Mouse (Mus musculus) testis, adult 2 months (tissue): Measurements from ENCODE around the gene Tssk6. TPM values are rescaled to one million over a fixed set of nuclear protein-coding genes. Genes with fewer than 3 reads are reported as not detected.

Experiments
- H3K27ac ChIP-seq: fragments of 200-500 bp; 2 replicates; pipeline ENCODE4 v1.5.1; 2012; ENCODE audit warnings: low read depth, low read length; ENCODE audit not compliant: control insufficient read depth, insufficient read depth
- H3K27me3 ChIP-seq: fragments of 200-500 bp; 2 replicates; pipeline ENCODE4 v1.6.1; 2012; ENCODE audit warnings: mild to moderate bottlenecking, low read length, moderate library complexity; ENCODE audit not compliant: control insufficient read depth, insufficient read depth
- H3K36me3 ChIP-seq: fragments of 200-500 bp; 2 replicates; pipeline ENCODE4 v1.6.1; 2012; ENCODE audit warnings: mild to moderate bottlenecking, low read length; ENCODE audit not compliant: control insufficient read depth, insufficient read depth
- H3K4me1 ChIP-seq: fragments of 200-500 bp; 2 replicates; pipeline ENCODE4 v1.6.1; 2012; ENCODE audit warnings: low read length; ENCODE audit not compliant: control insufficient read depth, insufficient read depth
- H3K4me3 ChIP-seq: fragments of 200-500 bp; 2 replicates; pipeline ENCODE4 v1.5.1; 2012; ENCODE audit warnings: low read depth, mild to moderate bottlenecking, low read length, moderate library complexity, mixed read lengths; ENCODE audit not compliant: control insufficient read depth
- CTCF ChIP-seq: fragments of 200-500 bp; IDR thresholded peaks from 2 replicates; pipeline ENCODE4 v1.5.1; 2012; ENCODE audit warnings: low read depth, mild to moderate bottlenecking, inconsistent platforms, low read length, moderate library complexity; ENCODE audit not compliant: control insufficient read depth, insufficient read depth, insufficient replicate concordance
- POLR2A ChIP-seq: fragments of 200-500 bp; IDR thresholded peaks from 2 replicates; pipeline ENCODE4 v1.6.1; 2012; ENCODE audit warnings: low read depth, mild to moderate bottlenecking, inconsistent platforms, low read length, moderate library complexity; ENCODE audit not compliant: control insufficient read depth
- polyA plus RNA-seq: library from polyadenylated mRNA; depleted of rRNA; stranded (reverse); fragments of >200 nt; gene quantifications from 2 replicates; pipeline ENCODE4 v1.2.3, GENCODE M21; 2012

The Tssk6 gene
- polyA plus RNA-seq, 1 experiment, result 844 TPM

DNA sequence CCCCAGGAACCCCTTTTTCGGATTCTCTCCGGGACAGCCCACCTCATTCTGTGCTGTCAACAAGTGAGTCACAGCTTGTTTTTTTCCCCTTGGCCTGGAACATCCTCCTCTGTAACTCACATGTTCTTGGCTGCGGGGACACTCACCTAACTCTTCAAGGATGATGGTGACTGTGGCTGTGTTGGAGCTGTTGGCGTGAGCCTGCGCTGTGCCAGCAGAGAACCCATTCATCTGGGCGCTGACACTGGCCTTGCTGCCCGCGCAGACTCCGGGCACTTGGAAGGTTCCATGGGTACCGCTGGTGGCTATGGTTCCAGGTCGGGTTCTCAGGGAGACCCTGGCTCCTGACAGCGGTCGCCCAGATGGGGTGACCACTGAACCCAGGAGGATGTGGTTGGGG, 17.8 kb upstream of the Tssk6 start:
- H3K36me3 ChIP-seq, result no peaks in the 10 kb centered on the region
- peaks cover 59% of the 10 kb centered on the region for H3K4me1 ChIP-seq
- no peak overlapping the region for H3K27ac ChIP-seq
- H3K4me3 ChIP-seq, result no peak overlapping the region
- H3K27me3 ChIP-seq, result no peaks in the 10 kb centered on the region; the same call in 1 of the 2 replicates
- TF ChIP-seq POLR2A (no peak), CTCF (no peak)

DNA sequence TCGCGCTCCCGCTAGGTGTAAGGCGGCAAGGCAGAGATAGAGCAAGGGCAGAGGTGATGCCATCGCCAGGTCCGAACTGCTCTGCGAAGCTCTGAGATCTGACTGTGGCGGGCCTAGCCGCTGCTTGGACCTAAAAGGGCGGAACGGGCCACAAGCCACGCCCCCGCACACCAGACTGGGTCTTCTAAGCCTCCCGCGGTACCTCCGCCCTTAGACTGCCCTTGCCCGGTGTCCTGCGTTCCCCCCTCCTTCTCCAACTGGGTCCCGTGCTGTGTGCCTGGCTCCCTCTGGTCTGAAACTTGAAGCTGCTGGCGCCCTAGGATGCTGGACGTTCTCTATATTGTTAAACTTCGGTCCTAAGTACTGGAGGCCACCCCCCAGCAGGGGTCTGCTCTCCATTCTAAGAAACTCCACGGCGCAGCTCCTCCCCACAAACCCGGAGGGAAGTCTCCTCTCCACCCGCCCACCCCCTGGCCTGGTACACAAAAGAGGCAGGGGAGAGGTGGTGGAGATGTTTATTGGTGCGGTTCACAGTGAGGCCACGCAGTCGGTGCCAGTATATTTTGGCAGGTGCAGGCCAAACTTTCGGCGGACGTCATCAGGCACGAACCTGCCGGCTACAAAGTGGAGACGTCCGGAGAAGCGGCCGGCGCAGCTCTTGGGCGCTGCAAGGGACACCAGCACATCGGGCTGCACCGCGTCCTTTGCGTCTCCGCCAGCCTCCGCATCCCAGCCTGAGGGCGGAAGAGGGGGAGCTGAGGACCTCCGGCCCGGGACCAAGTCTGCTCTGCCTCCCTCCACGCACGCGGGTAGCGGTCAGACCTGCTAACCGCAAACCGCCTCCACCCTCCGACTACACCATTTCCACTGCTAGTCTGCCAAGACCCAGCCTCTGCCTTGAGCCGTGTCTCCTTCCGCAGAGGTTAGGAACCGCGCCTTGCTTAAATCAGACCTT, 14.4 kb upstream of the Tssk6 start, which contains the start of gene Cilp2:
TSS of gene Cilp2 (minus strand) at position 399 of the 955 bp plus-strand sequence.
- no peaks in the 10 kb centered on the region for H3K36me3 ChIP-seq
- H3K27me3 ChIP-seq, result no peaks in the 10 kb centered on the region; the same call in 1 of the 2 replicates
- TF ChIP-seq CTCF, result no peak
- TF ChIP-seq POLR2A, result no peak
- H3K4me1 ChIP-seq, result peaks cover 42% of the 10 kb centered on the region
- H3K4me3 ChIP-seq, result peak within 1 kb of the TSS; percentile 41
- H3K27ac ChIP-seq, result no peak within 1 kb of the TSS

DNA sequence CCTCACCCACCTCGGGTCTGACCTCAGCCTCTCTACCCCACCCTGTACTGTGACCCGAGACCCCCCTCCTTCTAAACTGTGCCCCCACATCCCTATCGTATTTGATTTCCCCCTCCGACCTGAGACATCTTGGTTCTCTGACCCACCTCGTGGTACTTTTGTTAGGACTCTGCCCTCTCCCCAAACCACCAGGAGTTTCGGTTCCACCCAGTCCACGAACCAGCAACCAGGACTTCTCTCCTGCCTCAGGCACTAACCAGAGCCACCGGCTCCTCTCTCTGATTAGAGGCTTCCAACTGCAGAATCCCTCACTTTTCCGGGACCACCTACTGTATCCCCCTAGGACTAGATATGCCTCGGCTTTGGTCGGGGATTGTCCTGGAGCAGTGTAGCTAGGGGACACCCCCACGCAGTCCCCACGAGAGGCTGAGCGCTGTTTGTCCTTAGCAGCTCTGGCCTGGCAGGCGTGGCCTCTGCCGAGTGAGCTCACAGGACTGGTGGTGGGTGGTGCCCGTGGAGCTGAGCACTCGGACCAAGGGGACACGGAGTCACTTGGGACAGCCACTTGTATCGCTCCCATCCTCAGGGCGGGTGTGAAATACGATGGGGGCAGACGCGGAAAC, 13.6 kb upstream of the Tssk6 start:
- peaks cover 34% of the 10 kb centered on the region for H3K4me1 ChIP-seq
- no peaks in the 10 kb centered on the region for H3K36me3 ChIP-seq
- H3K27ac ChIP-seq, result no peak overlapping the region
- H3K4me3 ChIP-seq, result peak overlapping the region; percentile 41
- no peaks in the 10 kb centered on the region; the same call in 1 of the 2 replicates for H3K27me3 ChIP-seq
- TF ChIP-seq POLR2A, result no peak
- TF ChIP-seq CTCF, result no peak

DNA sequence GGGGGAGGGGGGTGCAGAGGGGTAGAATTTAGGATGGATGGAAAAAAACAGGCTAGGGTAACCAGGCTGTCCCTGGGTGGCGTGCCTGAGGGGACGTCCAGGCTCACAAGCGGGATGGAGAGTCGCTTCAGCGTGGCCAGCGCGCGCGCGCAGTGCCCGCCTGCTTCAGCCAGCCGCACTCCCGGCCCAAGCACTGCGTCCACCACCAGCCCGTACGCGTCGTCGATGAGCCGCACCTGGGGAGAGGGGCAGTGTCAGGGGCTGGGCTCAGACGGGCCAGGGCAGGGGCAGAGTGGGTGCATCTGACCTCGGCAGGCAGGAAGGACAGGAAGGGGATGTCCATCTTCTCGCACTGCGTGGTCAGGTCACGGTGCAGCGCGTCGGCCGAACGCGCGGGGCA, 13.1 kb upstream of the Tssk6 start:
- no peaks in the 10 kb centered on the region for H3K36me3 ChIP-seq
- no peak for TF ChIP-seq CTCF
- no peak for TF ChIP-seq POLR2A
- H3K4me3 ChIP-seq, result peak overlapping the region; percentile 5; the same call in 1 of the 2 replicates
- H3K27ac ChIP-seq, result no peak overlapping the region
- H3K27me3 ChIP-seq, result no peaks in the 10 kb centered on the region; the same call in 1 of the 2 replicates
- peaks cover 34% of the 10 kb centered on the region for H3K4me1 ChIP-seq

DNA sequence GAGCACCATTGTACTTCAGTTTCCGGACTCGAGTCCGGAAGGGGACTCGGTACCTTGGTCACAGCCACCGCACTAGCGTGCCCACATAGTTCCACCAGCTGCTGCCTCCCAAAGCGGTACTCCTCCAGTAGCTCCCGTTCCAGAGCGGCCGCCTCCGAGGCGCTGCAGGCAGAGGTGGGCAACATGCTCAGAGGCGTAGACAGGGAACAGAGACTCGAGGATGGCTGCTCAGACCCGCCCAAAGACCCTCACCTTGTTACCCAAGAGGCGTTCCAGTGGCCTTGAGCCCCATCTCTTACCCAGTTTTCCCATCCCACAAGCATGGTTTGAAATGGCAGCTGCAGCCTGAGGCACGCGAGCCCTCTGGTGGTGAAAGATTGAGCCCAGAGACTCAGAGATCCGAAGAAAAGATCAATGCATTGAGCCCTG, 11.2 kb upstream of the Tssk6 start:
- Histone ChIP-seq H3K36me3 (no peaks in the 10 kb centered on the region), H3K27ac (no peak overlapping the region), H3K4me1 (peaks cover 31% of the 10 kb centered on the region), H3K27me3 (no peaks in the 10 kb centered on the region; the same call in 1 of the 2 replicates), H3K4me3 (no peak overlapping the region)
- no peak for TF ChIP-seq POLR2A
- TF ChIP-seq CTCF, result peak; percentile 36; the same call in 1 of the 2 replicates

DNA sequence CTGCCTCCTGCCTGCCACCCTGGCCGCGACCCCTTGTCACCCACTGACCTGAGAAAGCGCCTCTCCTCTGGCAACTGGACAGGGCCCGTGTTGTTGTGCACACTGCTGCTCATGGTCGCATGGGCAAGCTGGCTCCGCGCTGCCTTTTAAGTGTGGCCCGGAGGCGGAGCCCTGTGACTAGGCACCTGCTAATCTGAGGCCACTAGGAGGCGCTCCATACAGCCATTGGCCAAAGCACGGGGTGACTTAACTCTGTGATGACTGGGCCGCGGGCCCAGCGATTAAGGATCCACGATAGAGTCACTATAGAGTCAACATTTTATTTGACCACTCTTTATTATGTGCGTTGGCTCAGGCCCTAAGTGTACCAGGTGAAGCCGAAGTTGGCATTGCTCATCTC, 8.1 kb upstream of the Tssk6 start:
- Histone ChIP-seq H3K27ac (no peak overlapping the region), H3K36me3 (no peaks in the 10 kb centered on the region), H3K4me3 (no peak overlapping the region), H3K4me1 (peaks cover 7% of the 10 kb centered on the region), H3K27me3 (no peaks in the 10 kb centered on the region)
- TF ChIP-seq POLR2A (no peak), CTCF (peak; percentile 39; the same call in 1 of the 2 replicates)

DNA sequence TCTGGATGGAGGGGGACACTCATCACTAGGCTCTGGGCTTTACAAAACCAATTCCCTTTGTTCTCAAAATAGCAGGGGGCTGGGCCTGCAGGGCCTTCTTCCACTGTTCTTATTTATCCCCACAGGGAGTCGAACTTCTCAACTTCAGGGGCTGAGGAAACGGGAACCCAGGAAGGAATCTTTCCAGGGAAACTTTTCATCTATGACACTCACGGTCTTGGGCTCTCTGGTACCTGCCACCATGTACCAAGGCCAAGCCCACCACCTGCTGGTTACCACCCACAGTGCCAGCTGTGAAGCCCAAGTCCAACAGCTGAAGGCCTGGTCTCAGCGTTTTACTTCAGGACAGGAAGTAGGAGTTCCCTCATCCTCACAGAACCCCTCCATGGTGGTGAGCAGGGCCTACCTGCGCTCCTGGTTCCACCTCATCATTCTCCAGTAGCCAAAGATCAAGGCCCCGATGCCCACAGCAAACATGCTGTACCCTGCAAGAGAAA, 7.1 kb upstream of the Tssk6 start:
- Histone ChIP-seq H3K4me3 (no peak overlapping the region), H3K4me1 (no peaks in the 10 kb centered on the region; the same call in 1 of the 2 replicates), H3K27me3 (no peaks in the 10 kb centered on the region), H3K27ac (no peak overlapping the region), H3K36me3 (no peaks in the 10 kb centered on the region)
- no peak for TF ChIP-seq POLR2A
- no peak for TF ChIP-seq CTCF
